In genomic region chr9:70929840-70930640, GRCm38 (mm10) we compare ENCODE assay signal across 8 mouse cellular contexts. TPM values are rescaled to one million over a fixed set of nuclear protein-coding genes. Genes with fewer than 3 reads are reported as not detected.
A peak's percentile ranks its signal among the peaks of the same experiment; 100 is the strongest.
DNase-seq lines count a peak whose midpoint lies in the region; ATAC-seq lines count a peak whose summit lies in the region.

No protein-coding gene starts in this region.

- no peak for ATAC-seq in forebrain, embryonic 11.5 days (replicated peaks; ENCODE audit: low FRiP score)
- ATAC-seq in forebrain, embryonic 13.5 days = no peak
- peak; percentile 36; the same call in 1 of the 2 replicates for ATAC-seq in forebrain, embryonic 16.5 days

- no peaks in the 10 kb centered on the region for H3K36me3 ChIP-seq in forebrain, embryonic 11.5 days (ENCODE audit: control insufficient read depth, insufficient read depth, low read length)
- no peaks in the 10 kb centered on the region for H3K36me3 ChIP-seq in forebrain, embryonic 13.5 days (ENCODE audit: poor library complexity, severe bottlenecking)
- H3K36me3 ChIP-seq in forebrain, embryonic 16.5 days (ENCODE audit: control insufficient read depth, insufficient read depth) = no peaks in the 10 kb centered on the region

- H3K27ac ChIP-seq in forebrain, embryonic 11.5 days (ENCODE audit: low read depth, low read length) = no peak overlapping the region
- H3K27ac ChIP-seq in forebrain, embryonic 13.5 days = no peak overlapping the region
- no peak overlapping the region for H3K27ac ChIP-seq in forebrain, embryonic 16.5 days (ENCODE audit: low read length)

- H3K4me1 ChIP-seq in forebrain, embryonic 11.5 days (replicated peaks; ENCODE audit: control insufficient read depth, insufficient read depth, low read length) = no peaks in the 10 kb centered on the region
- H3K4me1 ChIP-seq in forebrain, embryonic 13.5 days = no peaks in the 10 kb centered on the region
- H3K4me1 ChIP-seq in forebrain, embryonic 16.5 days (replicated peaks; ENCODE audit: control insufficient read depth, insufficient read depth, low read length) = no peaks in the 10 kb centered on the region

- 60% methylated on average over 15 of the region's 15 CpGs for WGBS in forebrain, embryonic 11.5 days
- WGBS in forebrain, embryonic 13.5 days = 55% methylated on average over 15 of the region's 15 CpGs
- 54% methylated on average over 15 of the region's 15 CpGs for WGBS in forebrain, embryonic 16.5 days

- H3K9me3 ChIP-seq in forebrain, embryonic 11.5 days (ENCODE audit: control insufficient read depth, low read length) = no peaks in the 10 kb centered on the region
- H3K9me3 ChIP-seq in forebrain, embryonic 13.5 days (replicated peaks) = no peaks in the 10 kb centered on the region
- H3K9me3 ChIP-seq in forebrain, embryonic 16.5 days (ENCODE audit: control insufficient read depth, low read length) = no peaks in the 10 kb centered on the region

- no peaks in the 10 kb centered on the region for H3K27me3 ChIP-seq in forebrain, embryonic 11.5 days (ENCODE audit: control insufficient read depth, insufficient read depth, low read length)
- no peaks in the 10 kb centered on the region for H3K27me3 ChIP-seq in forebrain, embryonic 13.5 days
- no peaks in the 10 kb centered on the region for H3K27me3 ChIP-seq in forebrain, embryonic 16.5 days (replicated peaks; ENCODE audit: control insufficient read depth, insufficient read depth, low read length)

- H3K4me3 ChIP-seq in forebrain, embryonic 11.5 days (ENCODE audit: low read depth, low read length) = no peak overlapping the region
- H3K4me3 ChIP-seq in forebrain, embryonic 13.5 days = no peak overlapping the region
- no peak overlapping the region for H3K4me3 ChIP-seq in forebrain, embryonic 16.5 days (replicated peaks; ENCODE audit: low read length)

- H3K9ac ChIP-seq in forebrain, embryonic 11.5 days (ENCODE audit: low read length) = no peak overlapping the region
- no peak overlapping the region for H3K9ac ChIP-seq in forebrain, embryonic 13.5 days
- no peak overlapping the region for H3K9ac ChIP-seq in forebrain, embryonic 16.5 days (replicated peaks; ENCODE audit: low read depth, low read length)

- peak; percentile 55 for DNase-seq in forebrain, embryonic 11.5 days (ENCODE audit: low spot score)
- DNase-seq in 3134 (ENCODE audit: extremely low read depth, insufficient read length, low spot score) = peak; percentile 30
- peak; percentile 24 for DNase-seq in adrenal gland, postnatal 25 days
- peak; percentile 20 for DNase-seq in layer of hippocampus, adult 9-11 months
- DNase-seq in lung, postnatal 4 days = peak; percentile 56 to 71
- DNase-seq in spleen, postnatal 4 days (ENCODE audit: low spot score in 2 of 2) = peak; percentile 76 to 83

- H3K4me2 ChIP-seq in forebrain, embryonic 11.5 days (ENCODE audit: low read depth, low read length, severe bottlenecking) = no peak overlapping the region
- H3K4me2 ChIP-seq in forebrain, embryonic 13.5 days = no peak overlapping the region
- H3K4me2 ChIP-seq in forebrain, embryonic 16.5 days (ENCODE audit: low read length) = no peak overlapping the region

RNA-seq across cellular contexts. Expression of gene Lipc, which starts 22.0 kb away (rescaled TPM):
- polyA plus RNA-seq in forebrain, embryonic 11.5 days (2014; fragmentation: Nextera tagmentation; extraction: Ambion mirVana) = not detected in 2 replicates
- 0.10 TPM in 1 of 2 replicates, not detected in the other for polyA plus RNA-seq in forebrain, embryonic 13.5 days (2015; fragmentation: Nextera tagmentation; extraction: Ambion mirVana)
- 2.5 TPM in 1 of 2 replicates, not detected in the other for total RNA-seq in adrenal gland, postnatal 25 days (2021)
- polyA plus RNA-seq in forebrain, embryonic 16.5 days (2015; fragmentation: Nextera tagmentation; extraction: Ambion mirVana) = 0.22 and 0.26 TPM in 2 replicates

Comparison
In these comparisons a context has a peak if more than half of its experiments do, and no peak if none do; other contexts are left out.
1. DNase-seq: peak in every context shown above with its lines; median percentile 80 in spleen, postnatal 4 days; 64 in lung, postnatal 4 days; 55 in forebrain, embryonic 11.5 days; 30 in 3134; 24 in adrenal gland, postnatal 25 days; 20 in layer of hippocampus, adult 9-11 months.